Mouse (Mus musculus) stomach, embryonic 14.5 days (tissue): ENCODE measurements around the gene Cmas. TPM values are rescaled to one million over a fixed set of nuclear protein-coding genes. Genes with fewer than 3 reads are reported as not detected.
A peak's percentile ranks its signal among the peaks of the same experiment; 100 is the strongest.

Experiments
- ATAC-seq: fragments of 200-750 bp; cut with Nextera tagmentation; 2 replicates; pipeline ENCODE4 v1.8.0; 2017; ENCODE audit warnings: low read depth, moderate TSS enrichment; ENCODE audit not compliant: insufficient number of reproducible peaks, insufficient read depth, low FRiP score
- H3K27ac ChIP-seq: fragments of 300-500 bp; sonication (generic); 2 replicates; pipeline ENCODE4 v1.5.1; 2014; ENCODE audit warnings: mild to moderate bottlenecking, low read length, moderate library complexity, mixed read lengths
- H3K27me3 ChIP-seq: fragments of 300-500 bp; sonication (generic); 2 replicates; pipeline ENCODE4 v1.6.1; 2014; ENCODE audit warnings: low read length, control low read depth, mixed read lengths; ENCODE audit not compliant: control insufficient read depth, insufficient read depth
- H3K36me3 ChIP-seq: fragments of 300-500 bp; sonication (generic); 2 replicates; pipeline ENCODE4 v1.6.1; 2014; ENCODE audit warnings: mild to moderate bottlenecking, control low read depth, low read length, moderate library complexity, mixed read lengths; ENCODE audit not compliant: control insufficient read depth, insufficient read depth
- H3K4me1 ChIP-seq: fragments of 300-500 bp; sonication (generic); 2 replicates; pipeline ENCODE4 v1.6.1; 2014; ENCODE audit warnings: low read length, control low read depth, mixed read lengths; ENCODE audit not compliant: control insufficient read depth, insufficient read depth
- H3K4me2 ChIP-seq: fragments of 300-500 bp; sonication (generic); replicated peaks from 2 replicates; pipeline ENCODE4 v1.6.1; 2014; ENCODE audit warnings: low read depth, low read length, control low read depth
- H3K4me3 ChIP-seq: fragments of 300-500 bp; sonication (generic); 2 replicates; pipeline ENCODE4 v1.5.1; 2014; ENCODE audit warnings: low read depth, low read length, control low read depth
- H3K9ac ChIP-seq: fragments of 300-500 bp; sonication (generic); replicated peaks from 2 replicates; pipeline ENCODE4 v1.6.1; 2014; ENCODE audit warnings: low read depth, mild to moderate bottlenecking, control low read depth, low read length, moderate library complexity, mixed read lengths
- H3K9me3 ChIP-seq: fragments of 300-500 bp; sonication (generic); 2 replicates; pipeline ENCODE4 v1.6.1; 2016; ENCODE audit warnings: low read depth, low read length, control low read depth; ENCODE audit not compliant: control insufficient read depth
- WGBS: fragments of 180-500 bp; shearing (Covaris S2); extraction: QIAGEN DNeasy Blood & Tissue Kit; methylation state at CpG from one replicate; pipeline ENCODE4 v1.1.7; 2014; 5-methylcytosine and 5-hydroxymethylcytosine counted together
- polyA plus RNA-seq: library from polyadenylated mRNA; unstranded; fragments of >200 nt; fragmentation: Nextera tagmentation; extraction: Ambion mirVana; gene quantifications from 2 replicates; pipeline ENCODE4 v1.2.1, GENCODE M21; 2014

The Cmas gene
- 89.2 and 91.9 TPM in 2 replicates for polyA plus RNA-seq

DNA sequence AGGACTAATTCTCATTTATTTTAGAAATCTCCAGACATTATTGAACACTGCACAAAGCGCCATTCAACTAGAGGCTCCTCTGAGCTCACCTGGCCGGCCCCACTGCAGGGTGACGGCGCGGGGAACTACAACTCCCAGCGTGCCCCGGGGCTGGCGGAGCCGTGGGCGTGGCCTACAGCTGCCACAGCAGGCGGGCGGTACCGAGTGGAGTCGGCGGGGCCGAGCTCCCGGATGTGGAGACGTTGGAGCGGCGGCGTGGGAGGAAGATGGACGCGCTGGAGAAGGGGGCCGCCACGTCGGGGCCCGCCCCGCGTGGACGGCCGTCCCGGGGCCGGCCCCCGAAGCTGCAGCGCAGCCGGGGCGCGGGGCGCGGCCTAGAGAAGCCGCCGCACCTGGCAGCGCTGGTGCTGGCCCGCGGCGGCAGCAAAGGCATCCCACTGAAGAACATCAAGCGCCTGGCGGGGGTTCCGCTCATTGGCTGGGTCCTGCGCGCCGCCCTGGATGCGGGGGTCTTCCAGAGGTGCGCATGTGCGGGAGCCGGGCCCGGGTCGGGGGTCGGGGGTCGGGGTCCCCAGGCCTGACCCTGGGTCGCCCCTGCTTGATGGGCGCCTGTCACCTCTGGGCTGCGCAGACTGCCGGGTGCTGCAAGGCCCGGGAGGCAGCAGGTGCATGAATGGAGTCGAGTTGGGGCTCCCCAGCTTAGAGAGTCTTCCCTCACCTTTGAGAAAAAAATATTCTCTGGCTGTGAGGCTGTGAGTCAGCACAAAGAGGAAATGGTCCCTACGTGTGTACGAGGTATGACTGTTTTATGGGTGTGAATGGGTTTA lies at the start of gene Cmas:
Cmas (plus strand) TSS at position 180 of the 827 bp plus-strand sequence.
- peak within 1 kb of the TSS; percentile 66; the same call in 1 of the 2 replicates for H3K27ac ChIP-seq
- H3K4me3 ChIP-seq = peak within 1 kb of the TSS; percentile 92
- no peaks in the 10 kb centered on the region for H3K27me3 ChIP-seq
- H3K4me1 ChIP-seq = peaks cover 19% of the 10 kb centered on the region; the same call in 1 of the 2 replicates
- H3K4me2 ChIP-seq = peak within 1 kb of the TSS; percentile 80
- ATAC-seq = peak; percentile 96
- under 1% methylated on average over 63 of the region's 68 CpGs for WGBS
- H3K36me3 ChIP-seq = 0 out of 2 replicates have a peak, but pooled peaks cover 1% of the 10 kb centered on the region
- no peaks in the 10 kb centered on the region for H3K9me3 ChIP-seq
- H3K9ac ChIP-seq = peak within 1 kb of the TSS; percentile 78

- no peaks in the 10 kb centered on the region for H3K36me3 ChIP-seq
- H3K9me3 ChIP-seq = no peaks in the 10 kb centered on the region
- no peak for ATAC-seq
- H3K4me2 ChIP-seq = no peak overlapping the region
- WGBS = 76% methylated on average over 3 of the region's 3 CpGs
- no peak overlapping the region for H3K4me3 ChIP-seq
- H3K27ac ChIP-seq = no peak overlapping the region
- H3K4me1 ChIP-seq = peaks cover 9% of the 10 kb centered on the region; the same call in 1 of the 2 replicates
- H3K27me3 ChIP-seq = no peaks in the 10 kb centered on the region
- no peak overlapping the region for H3K9ac ChIP-seq
Measured at GRCm38 (mm10) chr6:142706688-142707087, 49.8 kb upstream of the Cmas start.

DNA sequence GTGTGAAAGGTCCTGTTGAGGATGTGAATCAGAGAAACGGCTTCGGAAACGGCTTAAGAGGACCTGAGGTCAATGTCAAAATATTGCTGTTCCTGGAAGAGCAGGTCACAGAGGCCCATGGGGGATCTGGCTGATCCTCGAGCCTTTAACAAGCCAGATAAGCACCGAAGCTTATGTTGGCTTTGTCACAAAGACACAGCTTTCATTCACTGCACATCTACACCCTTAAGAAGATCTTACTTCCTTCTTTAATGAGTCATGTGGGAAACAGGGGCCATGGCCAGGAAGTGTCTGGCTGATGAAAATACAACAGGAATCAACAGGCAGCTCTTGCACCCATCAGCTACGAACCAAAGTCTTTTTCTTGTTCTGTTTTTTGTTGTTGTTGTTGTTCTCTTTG lies 48.1 kb upstream of the Cmas start:
- H3K4me1 ChIP-seq = peaks cover 6% of the 10 kb centered on the region; the same call in 1 of the 2 replicates
- no peak overlapping the region for H3K9ac ChIP-seq
- no peaks in the 10 kb centered on the region for H3K9me3 ChIP-seq
- H3K36me3 ChIP-seq = no peaks in the 10 kb centered on the region
- no peak overlapping the region for H3K4me3 ChIP-seq
- H3K4me2 ChIP-seq = no peak overlapping the region
- 82% methylated on average over 6 of the region's 6 CpGs for WGBS
- no peak for ATAC-seq
- no peaks in the 10 kb centered on the region for H3K27me3 ChIP-seq
- H3K27ac ChIP-seq = no peak overlapping the region

GRCm38 (mm10) chr6:142710690-142711089 lies 45.8 kb upstream of the Cmas start:
- H3K4me3 ChIP-seq = no peak overlapping the region
- H3K4me2 ChIP-seq = no peak overlapping the region
- H3K9me3 ChIP-seq = no peaks in the 10 kb centered on the region
- 0 out of 2 replicates have a peak, but pooled peaks cover 3% of the 10 kb centered on the region for H3K4me1 ChIP-seq
- no peaks in the 10 kb centered on the region for H3K27me3 ChIP-seq
- ATAC-seq = no peak
- no peak overlapping the region for H3K9ac ChIP-seq
- no peak overlapping the region; the same call in 1 of the 2 replicates for H3K27ac ChIP-seq
- WGBS = 80% methylated on average over 6 of the region's 6 CpGs
- no peaks in the 10 kb centered on the region for H3K36me3 ChIP-seq

GRCm38 (mm10) chr6:142711106-142711505 lies 45.4 kb upstream of the Cmas start:
- Histone ChIP-seq H3K4me1 (0 out of 2 replicates have a peak, but pooled peaks cover 3% of the 10 kb centered on the region), H3K36me3 (no peaks in the 10 kb centered on the region), H3K4me3 (no peak overlapping the region), H3K9me3 (no peaks in the 10 kb centered on the region), H3K9ac (no peak overlapping the region), H3K4me2 (no peak overlapping the region), H3K27ac (0 out of 2 replicates have a peak overlapping the region, but pooled peaks have one; percentile 21), H3K27me3 (no peaks in the 10 kb centered on the region)
- no peak for ATAC-seq
- WGBS = 48% methylated on average over 4 of the region's 4 CpGs

DNA sequence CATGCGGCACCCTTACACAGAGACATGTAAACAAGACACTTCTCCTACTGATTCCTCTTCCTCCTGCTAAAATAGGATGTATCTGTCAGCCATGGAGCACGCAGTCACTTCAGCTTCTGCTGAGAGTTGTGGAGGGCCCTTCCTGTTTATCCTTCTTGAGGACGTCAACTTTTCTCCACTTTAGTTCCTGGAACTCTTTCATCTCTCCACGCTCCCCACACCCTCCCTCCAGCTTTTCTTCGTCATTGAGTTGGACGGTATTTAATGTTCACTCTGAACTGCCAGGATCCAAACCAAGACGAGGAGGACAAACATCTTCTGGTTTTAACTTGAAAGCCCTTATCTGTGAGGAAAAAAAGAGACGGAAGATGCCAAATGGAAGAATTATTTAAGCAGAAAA lies 41.5 kb upstream of the Cmas start:
- H3K9me3 ChIP-seq = no peaks in the 10 kb centered on the region
- no peak overlapping the region for H3K4me2 ChIP-seq
- H3K4me3 ChIP-seq = no peak overlapping the region
- WGBS = 57% methylated on average over 8 of the region's 8 CpGs
- H3K36me3 ChIP-seq = no peaks in the 10 kb centered on the region
- no peak for ATAC-seq
- no peaks in the 10 kb centered on the region for H3K27me3 ChIP-seq
- H3K9ac ChIP-seq = no peak overlapping the region
- 0 out of 2 replicates have a peak overlapping the region, but pooled peaks have one; percentile 1 for H3K27ac ChIP-seq
- H3K4me1 ChIP-seq = 0 out of 2 replicates have a peak, but pooled peaks cover 3% of the 10 kb centered on the region

DNA sequence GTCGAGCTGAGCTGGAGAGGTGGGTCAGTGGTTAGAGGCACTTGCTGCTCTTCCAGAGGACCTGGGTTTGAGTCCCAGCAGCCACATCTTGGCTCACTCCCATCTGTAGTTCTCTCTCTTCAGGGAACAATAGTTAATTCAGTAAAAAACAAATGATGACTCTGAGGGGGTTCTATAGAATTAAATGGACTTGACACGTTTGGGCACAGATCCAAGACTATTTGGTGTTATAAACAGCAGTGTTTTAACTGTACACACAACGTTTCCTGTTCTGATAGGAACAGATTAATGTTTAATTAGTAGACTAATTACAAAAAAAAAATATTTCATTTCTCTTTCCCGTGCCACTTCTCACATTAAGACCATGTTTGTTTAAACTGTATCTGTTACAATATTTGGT lies 39.3 kb upstream of the Cmas start:
- Histone ChIP-seq H3K4me2 (no peak overlapping the region), H3K4me1 (no peaks in the 10 kb centered on the region), H3K4me3 (no peak overlapping the region), H3K27me3 (no peaks in the 10 kb centered on the region), H3K9me3 (no peaks in the 10 kb centered on the region), H3K36me3 (no peaks in the 10 kb centered on the region), H3K27ac (no peak overlapping the region), H3K9ac (no peak overlapping the region)
- WGBS = 51% methylated on average over 4 of the region's 4 CpGs
- ATAC-seq = no peak

DNA sequence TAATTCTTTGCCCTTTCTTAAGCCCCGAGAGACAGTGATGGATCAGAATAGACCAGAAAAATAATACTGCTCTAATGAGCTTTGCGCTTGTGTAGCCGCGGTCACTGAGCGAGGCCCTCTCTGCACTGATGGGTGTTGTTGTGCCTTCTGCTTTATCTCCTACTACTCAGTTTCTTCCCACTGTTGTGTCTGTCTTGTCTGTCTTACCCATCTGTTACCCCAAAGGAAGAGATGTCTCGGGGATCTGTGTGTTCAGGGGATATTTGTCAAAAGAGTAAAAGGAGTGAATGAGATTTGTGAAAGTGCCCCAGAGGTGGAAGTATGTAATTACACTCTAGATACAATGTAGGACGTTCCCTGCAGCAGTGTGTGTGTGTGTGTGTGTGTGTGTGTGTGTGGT lies 38.3 kb upstream of the Cmas start:
- peak; percentile 68; the same call in 1 of the 2 replicates for ATAC-seq
- Histone ChIP-seq H3K27me3 (no peaks in the 10 kb centered on the region), H3K4me3 (no peak overlapping the region), H3K36me3 (no peaks in the 10 kb centered on the region), H3K9ac (no peak overlapping the region), H3K9me3 (no peaks in the 10 kb centered on the region), H3K27ac (peak overlapping the region; percentile 75), H3K4me1 (no peaks in the 10 kb centered on the region), H3K4me2 (0 out of 2 replicates have a peak overlapping the region, but pooled peaks have one; percentile 10)
- 33% methylated on average over 7 of the region's 7 CpGs for WGBS
